Mouse (Mus musculus) hindbrain, embryonic 16.5 days (tissue): Measurements from ENCODE around the gene Cmtm8. TPM values are rescaled to one million over a fixed set of nuclear protein-coding genes. Genes with fewer than 3 reads are reported as not detected.

Experiments used
- ATAC-seq: fragments of 200-750 bp; cut with Nextera tagmentation; 2 replicates; pipeline ENCODE4 v1.8.0; 2017; ENCODE audit warnings: moderate TSS enrichment, moderate library complexity
- H3K27ac ChIP-seq: fragments of 300-500 bp; sonication (generic); 2 replicates; pipeline ENCODE4 v1.5.1; 2014; ENCODE audit warnings: low read depth, mild to moderate bottlenecking, control low read depth, low read length, moderate library complexity
- H3K27me3 ChIP-seq: fragments of 300-500 bp; sonication (generic); replicated peaks from 2 replicates; pipeline ENCODE4 v1.6.1; 2014; ENCODE audit warnings: low read length; ENCODE audit not compliant: control insufficient read depth, insufficient read depth
- H3K36me3 ChIP-seq: fragments of 300-500 bp; sonication (generic); 2 replicates; pipeline ENCODE4 v1.6.1; 2014; ENCODE audit warnings: mild to moderate bottlenecking, low read length, moderate library complexity, mixed read lengths; ENCODE audit not compliant: control insufficient read depth, insufficient read depth
- H3K4me1 ChIP-seq: fragments of 300-500 bp; sonication (generic); 2 replicates; pipeline ENCODE4 v1.6.1; 2014; ENCODE audit warnings: low read depth, low read length; ENCODE audit not compliant: control insufficient read depth, insufficient read depth
- H3K4me2 ChIP-seq: fragments of 300-500 bp; sonication (generic); 2 replicates; pipeline ENCODE4 v1.6.1; 2014; ENCODE audit warnings: mild to moderate bottlenecking, low read length, control low read depth, moderate library complexity
- H3K4me3 ChIP-seq: fragments of 300-500 bp; sonication (generic); 2 replicates; pipeline ENCODE4 v1.5.1; 2014; ENCODE audit warnings: mild to moderate bottlenecking, low read length, control low read depth, moderate library complexity
- H3K9ac ChIP-seq: fragments of 300-500 bp; sonication (generic); 2 replicates; pipeline ENCODE4 v1.6.1; 2014; ENCODE audit warnings: low read depth, mild to moderate bottlenecking, control low read depth, low read length, moderate library complexity
- H3K9me3 ChIP-seq: fragments of 300-500 bp; sonication (generic); 2 replicates; pipeline ENCODE4 v1.6.1; 2014; ENCODE audit warnings: mild to moderate bottlenecking, low read length, moderate library complexity; ENCODE audit not compliant: control insufficient read depth
- WGBS: fragments of 180-500 bp; shearing (Covaris S2); extraction: QIAGEN DNeasy Blood & Tissue Kit; methylation state at CpG from one replicate; pipeline ENCODE4 v1.1.7; 2014; 5-methylcytosine and 5-hydroxymethylcytosine counted together
- polyA plus RNA-seq: library from polyadenylated mRNA; unstranded; fragments of >200 nt; fragmentation: Nextera tagmentation; extraction: Ambion mirVana; gene quantifications from 2 replicates; pipeline ENCODE4 v1.2.1, GENCODE M21; 2015

Gene Cmtm8
- polyA plus RNA-seq, 1 experiment from 2014 or later: 6.8 TPM

- H3K4me3 ChIP-seq: no peak overlapping the region
- no peaks in the 10 kb centered on the region for H3K9me3 ChIP-seq
- no peaks in the 10 kb centered on the region for H3K36me3 ChIP-seq
- no peaks in the 10 kb centered on the region for H3K4me1 ChIP-seq
- 0 out of 2 replicates have a peak, but pooled peaks cover 6% of the 10 kb centered on the region for H3K27me3 ChIP-seq
- H3K9ac ChIP-seq: no peak overlapping the region
- H3K4me2 ChIP-seq: no peak overlapping the region
- no peak overlapping the region for H3K27ac ChIP-seq
- WGBS: 87% methylated on average over 5 of the region's 5 CpGs
- no peak for ATAC-seq
Measured at GRCm38 (mm10) chr9:114760353-114760752, 83.6 kb downstream of the Cmtm8 start.

- 67% methylated on average over 4 of the region's 4 CpGs for WGBS
- Histone ChIP-seq H3K4me1 (no peaks in the 10 kb centered on the region), H3K4me3 (no peak overlapping the region), H3K9me3 (no peaks in the 10 kb centered on the region), H3K27ac (no peak overlapping the region), H3K9ac (no peak overlapping the region), H3K36me3 (no peaks in the 10 kb centered on the region), H3K4me2 (no peak overlapping the region), H3K27me3 (0 out of 2 replicates have a peak, but pooled peaks cover 5% of the 10 kb centered on the region)
- no peak for ATAC-seq
Measured at GRCm38 (mm10) chr9:114759886-114760285, 84.1 kb downstream of the Cmtm8 start.

- Histone ChIP-seq H3K9ac (no peak overlapping the region), H3K36me3 (no peaks in the 10 kb centered on the region), H3K4me2 (no peak overlapping the region), H3K9me3 (no peaks in the 10 kb centered on the region), H3K4me1 (no peaks in the 10 kb centered on the region), H3K27ac (no peak overlapping the region), H3K27me3 (0 out of 2 replicates have a peak, but pooled peaks cover 3% of the 10 kb centered on the region), H3K4me3 (no peak overlapping the region)
- ATAC-seq: no peak
- WGBS: 95% methylated on average over 5 of the region's 5 CpGs
Measured at GRCm38 (mm10) chr9:114758801-114759200, 85.2 kb downstream of the Cmtm8 start.

GRCm38 (mm10) chr9:114758272-114758671, 85.7 kb downstream of the Cmtm8 start:
- no peak for ATAC-seq
- WGBS: 82% methylated on average over 7 of the region's 7 CpGs
- no peaks in the 10 kb centered on the region for H3K36me3 ChIP-seq
- H3K9me3 ChIP-seq: no peaks in the 10 kb centered on the region
- H3K4me2 ChIP-seq: no peak overlapping the region
- no peak overlapping the region for H3K27ac ChIP-seq
- H3K9ac ChIP-seq: no peak overlapping the region
- 0 out of 2 replicates have a peak, but pooled peaks cover 3% of the 10 kb centered on the region for H3K27me3 ChIP-seq
- no peak overlapping the region for H3K4me3 ChIP-seq
- H3K4me1 ChIP-seq: 0 out of 2 replicates have a peak, but pooled peaks cover under 1% of the 10 kb centered on the region

GRCm38 (mm10) chr9:114752863-114753484, 91.0 kb downstream of the Cmtm8 start:
- H3K27ac ChIP-seq: peak overlapping the region; percentile 70
- H3K36me3 ChIP-seq: 0 out of 2 replicates have a peak, but pooled peaks cover under 1% of the 10 kb centered on the region
- no peaks in the 10 kb centered on the region for H3K27me3 ChIP-seq
- peak overlapping the region; percentile 69 for H3K9ac ChIP-seq
- H3K4me2 ChIP-seq: peak overlapping the region; percentile 78
- H3K4me3 ChIP-seq: peak overlapping the region; percentile 53
- H3K9me3 ChIP-seq: no peaks in the 10 kb centered on the region
- H3K4me1 ChIP-seq: peaks cover 7% of the 10 kb centered on the region
- ATAC-seq: peak; percentile 89
- 2% methylated on average over 36 of the region's 36 CpGs for WGBS

- H3K4me2 ChIP-seq: peak overlapping the region; percentile 78
- 0 out of 2 replicates have a peak, but pooled peaks have one; percentile 2 for ATAC-seq
- H3K27ac ChIP-seq: peak overlapping the region; percentile 39; the same call in 1 of the 2 replicates
- H3K36me3 ChIP-seq: 0 out of 2 replicates have a peak, but pooled peaks cover 4% of the 10 kb centered on the region
- peak overlapping the region; percentile 53 for H3K4me3 ChIP-seq
- WGBS: 68% methylated on average over 9 of the region's 9 CpGs
- no peaks in the 10 kb centered on the region for H3K27me3 ChIP-seq
- peaks cover 7% of the 10 kb centered on the region for H3K4me1 ChIP-seq
- peak overlapping the region; percentile 69; the same call in 1 of the 2 replicates for H3K9ac ChIP-seq
- no peaks in the 10 kb centered on the region for H3K9me3 ChIP-seq
Measured at GRCm38 (mm10) chr9:114752311-114752710, 91.6 kb downstream of the Cmtm8 start.

GRCm38 (mm10) chr9:114751582-114751981, 92.4 kb downstream of the Cmtm8 start:
- peaks cover 7% of the 10 kb centered on the region for H3K4me1 ChIP-seq
- WGBS: 74% methylated on average over 3 of the region's 3 CpGs
- H3K9me3 ChIP-seq: no peaks in the 10 kb centered on the region
- H3K4me2 ChIP-seq: no peak overlapping the region
- H3K27me3 ChIP-seq: no peaks in the 10 kb centered on the region
- H3K27ac ChIP-seq: no peak overlapping the region
- no peak for ATAC-seq
- 0 out of 2 replicates have a peak, but pooled peaks cover 4% of the 10 kb centered on the region for H3K36me3 ChIP-seq
- no peak overlapping the region for H3K4me3 ChIP-seq
- H3K9ac ChIP-seq: no peak overlapping the region

- ATAC-seq: no peak
- Histone ChIP-seq H3K4me2 (no peak overlapping the region), H3K27ac (no peak overlapping the region), H3K9ac (no peak overlapping the region), H3K4me3 (no peak overlapping the region), H3K9me3 (no peaks in the 10 kb centered on the region), H3K36me3 (0 out of 2 replicates have a peak, but pooled peaks cover 4% of the 10 kb centered on the region), H3K4me1 (peaks cover under 1% of the 10 kb centered on the region), H3K27me3 (no peaks in the 10 kb centered on the region)
- WGBS: 79% methylated on average over 12 of the region's 12 CpGs
Measured at GRCm38 (mm10) chr9:114747466-114747865, 96.5 kb downstream of the Cmtm8 start.

- ATAC-seq: no peak
- no peaks in the 10 kb centered on the region for H3K9me3 ChIP-seq
Measured at GRCm38 (mm10) chr9:114747012-114747411, 96.9 kb downstream of the Cmtm8 start.

More at GRCm38 (mm10) chr9:114747012-114747411, 96.9 kb downstream of the Cmtm8 start:
- no peaks in the 10 kb centered on the region for H3K27me3 ChIP-seq
- no peak overlapping the region for H3K4me2 ChIP-seq
- 0 out of 2 replicates have a peak, but pooled peaks cover 4% of the 10 kb centered on the region for H3K36me3 ChIP-seq
- H3K9ac ChIP-seq: no peak overlapping the region
- H3K4me1 ChIP-seq: no peaks in the 10 kb centered on the region; the same call in 1 of the 2 replicates
- no peak overlapping the region for H3K27ac ChIP-seq
- 87% methylated on average over 10 of the region's 10 CpGs for WGBS
- no peak overlapping the region for H3K4me3 ChIP-seq
